Mouse (Mus musculus) limb, embryonic 10.5 days (tissue): ENCODE measurements around the gene Stk4. TPM values are rescaled to one million over a fixed set of nuclear protein-coding genes. Genes with fewer than 3 reads are reported as not detected.
A peak's percentile ranks its signal among the peaks of the same experiment; 100 is the strongest.

Experiments
- DNase-seq: peaks from one replicate; pipeline ENCODE4 v3.0.0-alpha.2; 2017; ENCODE audit warnings: low spot score
- H3K27ac ChIP-seq: fragments of 300-500 bp; sonication (generic); 2 replicates; pipeline ENCODE4 v1.5.1; 2016; ENCODE audit warnings: mild to moderate bottlenecking
- H3K27me3 ChIP-seq: fragments of 300-500 bp; sonication (generic); 2 replicates; pipeline ENCODE4 v1.6.1; 2016; ENCODE audit warnings: low read depth, mild to moderate bottlenecking; ENCODE audit not compliant: poor library complexity, severe bottlenecking
- H3K36me3 ChIP-seq: fragments of 300-500 bp; sonication (generic); 2 replicates; pipeline ENCODE4 v1.6.1; 2016; ENCODE audit warnings: mild to moderate bottlenecking, moderate library complexity
- H3K4me1 ChIP-seq: fragments of 300-500 bp; sonication (generic); 2 replicates; pipeline ENCODE4 v1.6.1; 2016
- H3K4me3 ChIP-seq: fragments of 300-500 bp; sonication (generic); 2 replicates; pipeline ENCODE4 v1.5.1; 2016; ENCODE audit warnings: mild to moderate bottlenecking, moderate library complexity
- H3K9me3 ChIP-seq: fragments of 300-500 bp; sonication (generic); replicated peaks from 2 replicates; pipeline ENCODE4 v1.6.1; 2016; ENCODE audit warnings: mild to moderate bottlenecking
- WGBS: fragments of 180-500 bp; shearing (Covaris S2); methylation state at CpG from one replicate; pipeline ENCODE4 v1.1.7; 2016; 5-methylcytosine and 5-hydroxymethylcytosine counted together
- polyA plus RNA-seq: library from polyadenylated mRNA; unstranded; fragments of >200 nt; fragmentation: Nextera tagmentation; extraction: Ambion mirVana; gene quantifications from 2 replicates; pipeline ENCODE4 v1.2.1, GENCODE M21; 2016

The Stk4 gene
- polyA plus RNA-seq, 1 experiment from 2014 or later = 30.4 TPM

DNA sequence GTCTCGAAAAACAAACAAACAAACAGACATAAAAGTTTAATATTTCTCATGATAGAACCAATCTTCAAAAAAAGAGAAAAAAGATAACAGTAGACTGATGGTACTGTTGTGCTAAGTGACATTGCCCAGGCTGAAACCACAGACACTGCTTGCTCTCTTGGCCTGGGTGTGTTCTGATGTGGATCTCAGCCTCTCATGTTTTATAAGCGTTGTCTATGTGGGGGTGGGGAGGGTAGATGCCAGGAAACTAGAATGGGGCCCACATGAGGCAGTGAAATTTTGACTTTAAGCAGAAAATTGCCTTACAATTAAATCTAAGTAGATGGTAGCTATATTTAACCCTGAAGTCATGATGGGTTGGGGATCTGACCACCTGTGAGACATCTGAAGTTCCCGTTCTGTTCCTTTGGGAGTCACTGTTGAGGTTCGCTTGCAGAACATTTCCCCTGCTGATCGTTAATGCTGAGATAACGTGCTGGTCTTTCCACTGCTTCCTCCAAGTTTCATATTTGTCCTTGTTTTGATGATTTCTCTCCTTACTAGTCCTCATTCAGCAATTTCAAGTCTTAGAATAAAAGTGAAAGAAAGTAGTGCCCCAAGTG is 17.4 kb downstream of the Stk4 start:
- Histone ChIP-seq H3K4me3 (no peak overlapping the region), H3K4me1 (no peaks in the 10 kb centered on the region), H3K27ac (no peak overlapping the region), H3K36me3 (peaks cover 91% of the 10 kb centered on the region), H3K27me3 (no peaks in the 10 kb centered on the region), H3K9me3 (no peaks in the 10 kb centered on the region)
- 93% methylated on average over 6 of the region's 6 CpGs for WGBS
- no peak for DNase-seq

DNA sequence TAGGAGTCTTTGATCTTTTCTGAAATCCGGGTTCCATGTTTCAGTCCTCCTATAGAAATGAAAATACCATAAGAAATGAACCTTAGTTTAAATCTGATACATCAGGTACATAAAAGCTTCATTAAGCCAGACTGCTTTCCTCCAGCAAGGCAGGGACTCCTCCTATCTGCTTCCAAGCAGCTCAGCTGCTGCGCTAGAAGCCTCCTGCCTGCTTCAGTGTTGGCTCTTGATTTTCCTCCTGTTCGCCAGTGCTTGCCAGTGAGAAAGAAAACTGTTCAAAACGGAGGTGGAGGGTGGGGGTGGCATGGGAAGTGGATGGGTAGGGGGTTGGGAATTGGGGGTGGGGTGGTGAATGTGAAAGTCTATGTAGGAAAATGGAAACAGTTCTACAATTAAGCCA is 19.4 kb downstream of the Stk4 start:
- WGBS = 87% methylated on average over 4 of the region's 4 CpGs
- H3K27ac ChIP-seq = no peak overlapping the region
- no peaks in the 10 kb centered on the region for H3K27me3 ChIP-seq
- DNase-seq = no peak
- H3K9me3 ChIP-seq = no peaks in the 10 kb centered on the region
- H3K36me3 ChIP-seq = peaks cover 86% of the 10 kb centered on the region
- H3K4me1 ChIP-seq = no peaks in the 10 kb centered on the region
- no peak overlapping the region for H3K4me3 ChIP-seq

- no peak overlapping the region for H3K27ac ChIP-seq
- H3K27me3 ChIP-seq = no peaks in the 10 kb centered on the region
- no peaks in the 10 kb centered on the region for H3K9me3 ChIP-seq
- no peaks in the 10 kb centered on the region for H3K4me1 ChIP-seq
- no peak overlapping the region for H3K4me3 ChIP-seq
- DNase-seq = no peak
- 87% methylated on average over 7 of the region's 7 CpGs for WGBS
- peaks cover 82% of the 10 kb centered on the region for H3K36me3 ChIP-seq
Observed at GRCm38 (mm10) chr2:164094152-164094551, 24.0 kb downstream of the Stk4 start.

DNA sequence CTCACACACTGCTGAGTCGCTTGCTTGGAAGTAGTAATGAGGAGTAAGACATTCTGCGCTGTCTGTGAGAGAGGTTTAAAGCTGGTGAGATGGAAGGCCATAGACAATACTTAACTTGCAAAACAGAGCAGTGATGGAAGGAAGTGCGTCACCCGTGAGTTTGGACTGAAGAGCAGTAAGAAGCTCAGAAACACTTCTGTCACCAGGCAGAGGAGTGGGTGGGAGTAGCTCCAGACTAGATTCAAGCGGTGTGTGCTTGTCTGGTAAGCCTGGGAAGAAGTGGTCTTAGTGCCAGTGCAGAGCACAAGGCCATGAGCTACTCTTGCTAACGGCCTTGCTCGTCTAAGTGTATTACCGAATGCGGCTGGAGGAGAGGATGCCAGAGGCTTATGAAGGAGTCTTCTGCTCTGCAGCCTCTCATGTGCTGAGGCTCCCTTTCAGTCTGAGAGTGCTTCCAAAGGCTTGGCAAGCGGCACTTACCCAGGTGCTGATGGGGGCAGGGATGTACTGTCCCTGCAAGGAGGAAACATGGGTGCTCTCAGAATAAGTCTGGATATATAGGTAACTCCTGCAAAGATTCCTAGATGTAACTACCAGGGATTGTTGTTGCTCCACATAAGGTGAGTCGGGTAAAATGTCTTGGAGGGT is 28.6 kb downstream of the Stk4 start:
- no peak for DNase-seq
- H3K9me3 ChIP-seq = no peaks in the 10 kb centered on the region
- WGBS = 95% methylated on average over 11 of the region's 11 CpGs
- H3K4me3 ChIP-seq = no peak overlapping the region
- no peaks in the 10 kb centered on the region for H3K27me3 ChIP-seq
- no peak overlapping the region for H3K27ac ChIP-seq
- no peaks in the 10 kb centered on the region for H3K4me1 ChIP-seq
- H3K36me3 ChIP-seq = peaks cover 85% of the 10 kb centered on the region

- peaks cover 85% of the 10 kb centered on the region for H3K36me3 ChIP-seq
- 81% methylated on average over 1 of the region's 1 CpGs for WGBS
Observed at GRCm38 (mm10) chr2:164101936-164102335, 31.8 kb downstream of the Stk4 start.

GRCm38 (mm10) chr2:164102366-164102765 is 32.2 kb downstream of the Stk4 start:
- 83% methylated on average over 3 of the region's 3 CpGs for WGBS

More at GRCm38 (mm10) chr2:164101936-164102335, 31.8 kb downstream of the Stk4 start:
- H3K4me1 ChIP-seq = no peaks in the 10 kb centered on the region
- no peak overlapping the region for H3K4me3 ChIP-seq
- H3K9me3 ChIP-seq = no peaks in the 10 kb centered on the region
- DNase-seq = no peak
- H3K27me3 ChIP-seq = no peaks in the 10 kb centered on the region
- no peak overlapping the region for H3K27ac ChIP-seq

DNA sequence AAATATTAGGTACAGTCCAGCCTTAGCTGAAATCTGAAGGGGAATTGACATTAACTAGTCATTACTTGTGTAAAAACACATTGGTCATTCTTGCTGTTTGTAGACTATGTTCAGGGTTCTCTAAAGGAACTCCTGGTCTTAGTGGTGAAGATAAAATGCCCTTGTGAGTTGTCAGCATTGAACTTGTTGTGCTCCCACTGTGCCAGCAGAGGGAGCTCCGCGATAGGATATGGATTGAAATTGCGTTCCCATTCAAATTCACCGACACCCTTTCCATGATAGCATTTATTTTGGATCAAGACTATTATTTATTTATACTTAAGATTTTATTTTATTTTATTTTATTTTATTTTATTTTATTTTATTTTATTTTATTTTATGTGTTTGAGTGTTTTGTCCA is 33.4 kb downstream of the Stk4 start:
- Histone ChIP-seq H3K4me1 (no peaks in the 10 kb centered on the region), H3K27me3 (no peaks in the 10 kb centered on the region), H3K4me3 (no peak overlapping the region), H3K36me3 (peaks cover 85% of the 10 kb centered on the region), H3K27ac (no peak overlapping the region), H3K9me3 (no peaks in the 10 kb centered on the region)
- DNase-seq = peak; percentile 66
- 44% methylated on average over 4 of the region's 4 CpGs for whole genome bisulfite sequencing

More at GRCm38 (mm10) chr2:164102366-164102765, 32.2 kb downstream of the Stk4 start:
- Histone ChIP-seq H3K9me3 (no peaks in the 10 kb centered on the region), H3K27ac (no peak overlapping the region), H3K4me1 (no peaks in the 10 kb centered on the region), H3K4me3 (no peak overlapping the region), H3K36me3 (peaks cover 88% of the 10 kb centered on the region), H3K27me3 (no peaks in the 10 kb centered on the region)
- no peak for DNase-seq

- no peaks in the 10 kb centered on the region for H3K4me1 ChIP-seq
- peaks cover 70% of the 10 kb centered on the region for H3K36me3 ChIP-seq
- no peak overlapping the region for H3K4me3 ChIP-seq
- no peaks in the 10 kb centered on the region for H3K27me3 ChIP-seq
- WGBS = 93% methylated on average over 14 of the region's 14 CpGs
- no peak for DNase-seq
- H3K27ac ChIP-seq = no peak overlapping the region
- H3K9me3 ChIP-seq = no peaks in the 10 kb centered on the region
Observed at GRCm38 (mm10) chr2:164106287-164107035, 36.3 kb downstream of the Stk4 start.

GRCm38 (mm10) chr2:164107125-164107874 is 37.2 kb downstream of the Stk4 start:
- Histone ChIP-seq H3K36me3 (peaks cover 70% of the 10 kb centered on the region), H3K9me3 (no peaks in the 10 kb centered on the region), H3K4me3 (no peak overlapping the region), H3K4me1 (no peaks in the 10 kb centered on the region), H3K27ac (no peak overlapping the region), H3K27me3 (no peaks in the 10 kb centered on the region)
- 79% methylated on average over 16 of the region's 16 CpGs for WGBS
- no peak for DNase-seq

DNA sequence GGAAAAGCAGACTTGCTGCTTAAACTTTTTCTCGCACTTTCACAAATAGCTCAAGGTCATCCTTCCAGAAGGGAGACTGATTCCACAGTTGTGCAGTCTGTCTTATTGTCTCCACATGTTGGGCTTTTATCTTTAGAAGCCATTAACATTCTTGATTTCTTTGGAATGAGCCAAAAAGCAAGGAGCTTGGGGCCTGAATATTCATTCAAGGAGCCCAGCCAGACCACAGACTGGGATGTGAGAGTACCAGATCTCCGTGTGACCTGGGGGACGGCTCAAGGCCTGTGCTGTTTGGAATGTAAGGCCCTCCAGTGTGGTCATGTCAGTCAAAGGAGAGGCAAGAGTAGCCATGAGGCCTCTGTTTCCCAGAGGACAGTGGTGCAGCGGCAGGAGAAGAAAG is 38.4 kb downstream of the Stk4 start:
- WGBS = 72% methylated on average over 4 of the region's 4 CpGs
- no peak for DNase-seq
- Histone ChIP-seq H3K9me3 (no peaks in the 10 kb centered on the region), H3K4me3 (no peak overlapping the region), H3K27me3 (no peaks in the 10 kb centered on the region), H3K27ac (no peak overlapping the region), H3K4me1 (no peaks in the 10 kb centered on the region), H3K36me3 (peaks cover 61% of the 10 kb centered on the region)

DNA sequence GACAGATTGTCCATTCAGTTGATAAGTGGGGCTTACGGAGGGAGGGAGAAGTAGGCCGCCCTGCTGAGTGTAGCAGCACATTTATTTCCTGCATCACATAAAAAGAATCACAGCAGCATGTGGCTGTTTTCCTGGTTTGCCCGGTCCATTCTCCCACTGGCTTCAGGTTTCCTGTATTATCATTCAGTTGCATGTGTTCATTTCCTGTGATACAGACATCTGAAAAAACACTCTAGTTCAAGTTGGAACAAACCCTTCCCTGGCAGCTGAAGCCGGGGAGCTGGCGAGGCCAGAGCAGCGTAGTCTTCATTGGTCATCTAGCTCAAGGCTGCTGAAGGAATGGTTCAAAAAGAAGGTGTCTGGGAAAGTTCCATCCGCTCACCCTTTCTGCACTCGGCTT is 41.4 kb downstream of the Stk4 start:
- 91% methylated on average over 8 of the region's 8 CpGs for WGBS
- peaks cover 10% of the 10 kb centered on the region for H3K4me1 ChIP-seq
- no peak for DNase-seq
- H3K27me3 ChIP-seq = no peaks in the 10 kb centered on the region
- H3K27ac ChIP-seq = no peak overlapping the region
- peaks cover 39% of the 10 kb centered on the region for H3K36me3 ChIP-seq
- H3K9me3 ChIP-seq = no peaks in the 10 kb centered on the region
- no peak overlapping the region for H3K4me3 ChIP-seq

DNA sequence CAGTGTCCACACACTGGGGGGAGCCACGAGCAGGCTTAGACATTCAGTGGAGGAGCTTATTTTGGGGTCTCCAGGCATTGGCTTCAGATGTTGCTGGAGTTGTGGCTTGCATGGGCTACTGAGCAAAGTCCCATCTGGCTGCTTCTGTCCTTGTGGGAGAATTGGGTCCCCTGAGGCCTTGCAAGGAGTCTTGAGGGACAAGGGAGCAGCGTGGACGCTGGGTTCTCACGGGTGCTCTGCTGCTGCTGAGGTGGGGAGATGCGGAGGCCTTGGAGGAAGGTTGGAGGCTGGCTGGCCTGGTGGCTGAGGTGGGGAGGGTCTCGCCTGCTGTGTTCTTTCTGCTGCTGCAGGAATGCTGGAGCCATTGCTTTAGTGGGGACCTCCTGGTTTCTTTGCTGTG is 43.9 kb downstream of the Stk4 start:
- 95% methylated on average over 6 of the region's 6 CpGs for WGBS
- Histone ChIP-seq H3K27me3 (no peaks in the 10 kb centered on the region), H3K27ac (0 out of 2 replicates have a peak overlapping the region, but pooled peaks have one; percentile 8), H3K4me3 (no peak overlapping the region), H3K4me1 (peaks cover 10% of the 10 kb centered on the region), H3K36me3 (peaks cover 34% of the 10 kb centered on the region), H3K9me3 (no peaks in the 10 kb centered on the region)
- no peak for DNase-seq
